Mouse (Mus musculus): ENCODE measurements at regions not wholly inside any gene's neighbourhood (a gene's known extent, or its start where the extent isn't known, plus 50 kb on each side); places are given as distances from the start of the nearest gene placed in this dataset.

GRCm38 (mm10) chr11:20965575-20966239 lies 125.4 kb upstream of the Peli1 start:
- in situ Hi-C loops (cut with MboI; ENCODE audit: low pct_unique_long_range_greater_than_20kb in 1 of 2, low sequenced_read_pairs in 2 of 2, unreplicated experiment in 1 of 2) = no loop called here

GRCm38 (mm10) chr11:20967321-20967984 lies 123.6 kb upstream of the Peli1 start:
- in situ Hi-C loops (cut with MboI; ENCODE audit: low pct_unique_long_range_greater_than_20kb in 1 of 2, low sequenced_read_pairs in 2 of 2, unreplicated experiment in 1 of 2) = no loop called here

- in situ Hi-C loops (cut with MboI; ENCODE audit: low pct_unique_long_range_greater_than_20kb in 1 of 2, low sequenced_read_pairs in 2 of 2, unreplicated experiment in 1 of 2) = no loop called here
Measured at GRCm38 (mm10) chr11:20968341-20968740, 122.8 kb upstream of the Peli1 start.

GRCm38 (mm10) chr11:20973141-20973540 lies 118.0 kb upstream of the Peli1 start:
- in situ Hi-C loops (cut with MboI; ENCODE audit: low pct_unique_long_range_greater_than_20kb in 1 of 2, low sequenced_read_pairs in 2 of 2, unreplicated experiment in 1 of 2) = no loop called here

- in situ Hi-C loops (cut with MboI; ENCODE audit: low pct_unique_long_range_greater_than_20kb in 1 of 2, low sequenced_read_pairs in 2 of 2, unreplicated experiment in 1 of 2) = no loop called here
Measured at GRCm38 (mm10) chr11:20981588-20981987, 109.5 kb upstream of the Peli1 start.

GRCm38 (mm10) chr11:20982010-20982409 lies 109.1 kb upstream of the Peli1 start:
- in situ Hi-C loops (cut with MboI; ENCODE audit: low pct_unique_long_range_greater_than_20kb in 1 of 2, low sequenced_read_pairs in 2 of 2, unreplicated experiment in 1 of 2) = no loop called here

GRCm38 (mm10) chr11:20982500-20982899 lies 108.6 kb upstream of the Peli1 start:
- in situ Hi-C loops (cut with MboI; ENCODE audit: low pct_unique_long_range_greater_than_20kb in 1 of 2, low sequenced_read_pairs in 2 of 2, unreplicated experiment in 1 of 2) = no loop called here

GRCm38 (mm10) chr11:20985069-20985759 lies 105.9 kb upstream of the Peli1 start:
- in situ Hi-C loops (cut with MboI; ENCODE audit: low pct_unique_long_range_greater_than_20kb in 1 of 2, low sequenced_read_pairs in 2 of 2, unreplicated experiment in 1 of 2) = no loop called here

GRCm38 (mm10) chr11:20985771-20986170 lies 105.3 kb upstream of the Peli1 start:
- in situ Hi-C loops (cut with MboI; ENCODE audit: low pct_unique_long_range_greater_than_20kb in 1 of 2, low sequenced_read_pairs in 2 of 2, unreplicated experiment in 1 of 2) = no loop called here

GRCm38 (mm10) chr11:20987171-20987815 lies 103.8 kb upstream of the Peli1 start:
- in situ Hi-C loops (cut with MboI; ENCODE audit: low pct_unique_long_range_greater_than_20kb in 1 of 2, low sequenced_read_pairs in 2 of 2, unreplicated experiment in 1 of 2) = no loop called here

- in situ Hi-C loops (cut with MboI; ENCODE audit: low pct_unique_long_range_greater_than_20kb in 1 of 2, low sequenced_read_pairs in 2 of 2, unreplicated experiment in 1 of 2) = no loop called here
Measured at GRCm38 (mm10) chr11:20987841-20988251, 103.2 kb upstream of the Peli1 start.

- in situ Hi-C loops (cut with MboI; ENCODE audit: low pct_unique_long_range_greater_than_20kb in 1 of 2, low sequenced_read_pairs in 2 of 2, unreplicated experiment in 1 of 2) = no loop called here
Measured at GRCm38 (mm10) chr11:20988871-20989270, 102.2 kb upstream of the Peli1 start.

- in situ Hi-C loops (cut with MboI; ENCODE audit: low pct_unique_long_range_greater_than_20kb in 1 of 2, low sequenced_read_pairs in 2 of 2, unreplicated experiment in 1 of 2) = no loop called here
Measured at GRCm38 (mm10) chr11:20993580-20993979, 97.5 kb upstream of the Peli1 start.

- in situ Hi-C loops (cut with MboI; ENCODE audit: low pct_unique_long_range_greater_than_20kb in 1 of 2, low sequenced_read_pairs in 2 of 2, unreplicated experiment in 1 of 2) = no loop called here
Measured at GRCm38 (mm10) chr11:21001400-21001799, 89.7 kb upstream of the Peli1 start.

GRCm38 (mm10) chr11:21007222-21007621 lies 83.9 kb upstream of the Peli1 start:
- in situ Hi-C loops (cut with MboI; ENCODE audit: low pct_unique_long_range_greater_than_20kb in 1 of 2, low sequenced_read_pairs in 2 of 2, unreplicated experiment in 1 of 2) = no loop called here

GRCm38 (mm10) chr11:21009505-21009904 lies 81.6 kb upstream of the Peli1 start:
- in situ Hi-C loops (cut with MboI; ENCODE audit: low pct_unique_long_range_greater_than_20kb in 1 of 2, low sequenced_read_pairs in 2 of 2, unreplicated experiment in 1 of 2) = no loop called here

- in situ Hi-C loops (cut with MboI; ENCODE audit: low pct_unique_long_range_greater_than_20kb in 1 of 2, low sequenced_read_pairs in 2 of 2, unreplicated experiment in 1 of 2) = no loop called here
Measured at GRCm38 (mm10) chr11:21010867-21011266, 80.2 kb upstream of the Peli1 start.

- in situ Hi-C loops (cut with MboI; ENCODE audit: low pct_unique_long_range_greater_than_20kb in 1 of 2, low sequenced_read_pairs in 2 of 2, unreplicated experiment in 1 of 2) = no loop called here
Measured at GRCm38 (mm10) chr11:21014250-21014649, 76.8 kb upstream of the Peli1 start.

- in situ Hi-C loops (cut with MboI; ENCODE audit: low pct_unique_long_range_greater_than_20kb in 1 of 2, low sequenced_read_pairs in 2 of 2, unreplicated experiment in 1 of 2) = no loop called here
Measured at GRCm38 (mm10) chr11:21015536-21015935, 75.6 kb upstream of the Peli1 start.
